Mouse (Mus musculus): ENCODE measurements around the gene Ptpn4.

DNA sequence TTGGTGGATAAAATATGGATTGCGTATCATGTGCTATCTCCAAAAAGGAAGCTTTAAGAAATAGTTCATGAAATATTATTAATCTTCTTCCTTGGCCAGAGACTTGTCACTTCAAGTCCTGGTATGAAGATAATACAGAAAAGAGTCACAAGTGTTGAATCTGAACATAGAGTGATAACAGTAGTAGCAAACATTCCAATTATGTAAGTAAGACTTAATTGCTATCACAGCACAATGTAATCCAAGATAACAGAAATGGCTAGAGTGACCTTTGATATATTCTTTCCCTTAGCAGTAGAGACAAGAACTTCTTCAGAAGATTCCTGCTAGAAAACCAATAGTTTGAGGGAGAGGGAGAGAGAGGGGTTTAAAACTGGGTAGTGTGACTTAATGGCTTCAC lies 140.6 kb downstream of the Ptpn4 start:
- no peak for TF ChIP-seq CTCF (IDR thresholded peaks at IDR 0.05; ENCODE audit: borderline replicate concordance, extremely low read depth, insufficient read depth, insufficient read length)
- no peak for TF ChIP-seq POLR2A (IDR thresholded peaks at IDR 0.05; ENCODE audit: borderline replicate concordance, extremely low read depth, insufficient read depth, insufficient read length, poor library complexity, severe bottlenecking)

Data from brain, embryonic 14.5 days (tissue).